Mouse (Mus musculus): Measurements from ENCODE around the gene Selenon. TPM values are rescaled to one million over a fixed set of nuclear protein-coding genes. Genes with fewer than 3 reads are reported as not detected.

Gene Selenon
- polyA plus RNA-seq, 1 experiment from 2014 or later = 11.5 TPM

DNA sequence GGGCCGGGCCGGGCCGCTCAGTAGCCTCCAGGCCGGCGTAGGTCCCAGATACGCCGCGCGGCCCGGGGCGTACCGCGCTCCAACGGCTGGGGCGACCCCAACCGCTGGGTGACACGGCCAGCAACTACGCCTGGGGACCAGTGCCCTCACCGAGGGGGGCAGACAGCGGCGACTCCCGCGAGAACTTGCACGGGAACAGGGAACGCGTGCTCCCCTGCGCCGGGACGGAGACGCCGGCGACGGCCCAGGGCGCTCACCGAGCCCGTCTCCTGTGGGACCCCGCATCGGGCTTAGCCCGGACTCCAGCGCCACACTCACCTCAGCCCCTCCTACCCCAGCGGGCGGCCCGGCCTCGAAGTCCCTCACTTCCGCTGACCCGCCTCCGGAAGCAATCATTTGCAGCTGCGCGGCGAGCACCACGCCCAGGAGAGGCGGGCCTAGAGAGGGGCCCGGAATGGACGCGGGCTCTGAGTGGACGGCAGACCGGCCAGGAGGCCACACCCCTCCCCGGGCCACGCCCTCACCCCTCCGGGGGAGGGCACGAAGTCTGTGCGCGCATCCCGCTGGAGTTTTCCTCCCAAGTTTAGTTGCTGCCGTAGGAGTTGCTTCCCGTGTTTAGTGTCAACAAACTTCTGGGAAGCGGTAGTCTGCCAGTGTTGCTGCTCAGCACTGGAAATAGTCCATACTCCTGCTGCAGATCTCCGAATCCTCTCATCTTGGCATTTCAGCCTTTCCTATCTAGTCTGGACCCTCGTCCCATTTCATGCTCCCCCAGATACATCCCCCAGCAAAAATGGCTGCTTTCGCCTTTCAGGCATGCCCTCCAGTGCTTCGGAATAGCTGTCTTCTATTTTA is 16.8 kb downstream of the Selenon start, which contains the start of gene Mtfr1l:
Gene Mtfr1l (minus strand): TSS at position 456 of the 855 bp plus-strand sequence.
- H3K27ac ChIP-seq = peak within 1 kb of the TSS; percentile 83
- WGBS = under 1% methylated on average over 68 of the region's 71 CpGs
- H3K36me3 ChIP-seq = peaks cover 40% of the 10 kb centered on the region
- H3K4me2 ChIP-seq (replicated peaks) = peak within 1 kb of the TSS; percentile 98
- H3K9ac ChIP-seq (replicated peaks) = peak within 1 kb of the TSS; percentile 91
- H3K4me3 ChIP-seq (replicated peaks) = peak within 1 kb of the TSS; percentile 96
- peaks cover 21% of the 10 kb centered on the region for H3K4me1 ChIP-seq (replicated peaks)
- H3K27me3 ChIP-seq = no peaks in the 10 kb centered on the region
- H3K9me3 ChIP-seq = no peaks in the 10 kb centered on the region
- peak; percentile 98 for ATAC-seq

DNA sequence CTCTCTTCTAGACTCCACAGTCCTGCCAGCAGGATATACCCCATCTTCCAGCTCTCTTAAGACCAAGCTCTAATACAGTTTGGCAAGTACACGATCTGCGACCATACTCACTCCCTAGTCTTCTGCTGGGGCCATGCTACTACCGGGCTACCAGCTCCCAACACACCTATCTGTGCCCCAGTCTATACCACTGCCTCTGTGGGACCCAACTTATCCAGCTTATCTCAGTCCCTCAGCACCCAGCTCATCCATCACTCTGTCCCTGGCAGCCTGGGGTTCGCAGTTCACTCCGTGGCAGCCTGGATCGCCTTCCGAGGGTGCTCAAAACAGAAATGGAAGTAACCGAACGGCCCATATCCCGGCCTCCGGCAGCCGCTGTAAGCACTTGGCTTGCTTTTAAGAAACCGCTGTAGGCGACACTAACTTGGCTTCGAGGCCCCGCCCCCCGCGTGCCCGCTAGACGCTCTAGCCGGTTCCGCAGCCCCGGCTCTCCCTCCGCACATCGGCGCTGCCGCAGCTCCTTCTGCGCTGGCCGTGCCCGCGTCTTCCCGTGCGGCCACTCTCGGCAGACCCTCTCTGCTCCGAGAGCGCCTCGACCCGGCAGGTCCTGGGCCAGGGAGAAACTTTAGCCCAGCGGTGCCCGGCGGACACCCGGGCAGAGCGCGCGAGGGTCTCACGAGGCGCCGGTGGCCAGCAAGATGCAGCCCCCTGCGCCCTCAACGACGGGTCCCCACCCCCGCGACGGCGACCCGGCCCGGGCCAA is 17.7 kb downstream of the Selenon start:
- no peaks in the 10 kb centered on the region for H3K27me3 ChIP-seq
- H3K9ac ChIP-seq (replicated peaks) = peak overlapping the region; percentile 91
- WGBS = 1% methylated on average over 47 of the region's 57 CpGs
- ATAC-seq = no peak
- H3K4me2 ChIP-seq (replicated peaks) = peak overlapping the region; percentile 98
- H3K4me3 ChIP-seq (replicated peaks) = peak overlapping the region; percentile 96
- peaks cover 40% of the 10 kb centered on the region for H3K36me3 ChIP-seq
- no peaks in the 10 kb centered on the region for H3K9me3 ChIP-seq
- peaks cover 21% of the 10 kb centered on the region for H3K4me1 ChIP-seq (replicated peaks)
- peak overlapping the region; percentile 83 for H3K27ac ChIP-seq

DNA sequence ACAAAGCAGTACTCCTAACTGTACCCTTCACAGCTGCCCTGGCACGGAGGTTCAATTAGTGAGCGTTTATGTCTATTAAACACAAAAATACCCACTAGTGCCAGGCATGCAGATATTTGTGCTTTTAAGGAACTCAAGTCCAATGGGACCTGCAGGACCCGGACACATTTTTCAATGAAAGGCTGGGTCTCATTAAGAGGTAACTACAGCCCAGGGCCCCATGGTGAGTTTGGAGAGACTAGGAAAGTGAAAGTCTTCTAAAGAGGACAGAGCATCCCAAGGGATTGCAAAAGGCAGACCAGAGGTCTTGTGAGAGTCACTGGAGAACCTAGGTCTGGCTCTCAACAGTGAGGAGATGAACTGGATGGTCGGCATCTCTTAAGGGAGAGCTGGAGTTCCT is 18.5 kb downstream of the Selenon start:
- Histone ChIP-seq H3K27me3 (no peaks in the 10 kb centered on the region), H3K4me1 (replicated peaks) (peaks cover 21% of the 10 kb centered on the region), H3K9ac (replicated peaks) (peak overlapping the region; percentile 91; the same call in 1 of the 2 replicates), H3K9me3 (no peaks in the 10 kb centered on the region), H3K4me3 (replicated peaks) (peak overlapping the region; percentile 96), H3K4me2 (replicated peaks) (peak overlapping the region; percentile 98), H3K36me3 (peaks cover 40% of the 10 kb centered on the region), H3K27ac (no peak overlapping the region)
- WGBS = 84% methylated on average over 4 of the region's 4 CpGs
- ATAC-seq = no peak

DNA sequence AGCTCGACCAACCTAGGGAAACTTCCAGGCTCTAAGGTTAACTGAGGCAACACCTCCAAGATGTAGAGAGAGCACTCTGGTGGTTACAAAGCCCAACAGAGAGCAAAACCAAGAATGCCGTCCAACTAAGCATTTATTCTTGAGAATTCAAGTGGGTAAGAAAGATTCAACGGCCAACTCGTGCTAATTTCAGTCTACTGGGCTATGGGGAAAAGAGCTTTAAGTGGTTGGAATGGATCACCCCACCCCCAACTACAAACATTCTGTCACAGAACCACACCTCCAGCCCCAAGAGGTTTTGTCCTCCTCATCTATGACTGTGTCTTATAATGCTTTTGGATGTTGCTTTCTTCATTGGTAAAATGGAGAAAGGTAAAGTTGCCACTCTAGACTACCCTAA is 19.0 kb downstream of the Selenon start:
- H3K9ac ChIP-seq (replicated peaks) = no peak overlapping the region
- no peak for ATAC-seq
- H3K36me3 ChIP-seq = peaks cover 40% of the 10 kb centered on the region
- H3K4me1 ChIP-seq (replicated peaks) = peaks cover 21% of the 10 kb centered on the region
- H3K4me2 ChIP-seq (replicated peaks) = no peak overlapping the region
- H3K27me3 ChIP-seq = no peaks in the 10 kb centered on the region
- no peak overlapping the region for H3K4me3 ChIP-seq (replicated peaks)
- 88% methylated on average over 4 of the region's 4 CpGs for WGBS
- no peak overlapping the region for H3K27ac ChIP-seq
- no peaks in the 10 kb centered on the region for H3K9me3 ChIP-seq

DNA sequence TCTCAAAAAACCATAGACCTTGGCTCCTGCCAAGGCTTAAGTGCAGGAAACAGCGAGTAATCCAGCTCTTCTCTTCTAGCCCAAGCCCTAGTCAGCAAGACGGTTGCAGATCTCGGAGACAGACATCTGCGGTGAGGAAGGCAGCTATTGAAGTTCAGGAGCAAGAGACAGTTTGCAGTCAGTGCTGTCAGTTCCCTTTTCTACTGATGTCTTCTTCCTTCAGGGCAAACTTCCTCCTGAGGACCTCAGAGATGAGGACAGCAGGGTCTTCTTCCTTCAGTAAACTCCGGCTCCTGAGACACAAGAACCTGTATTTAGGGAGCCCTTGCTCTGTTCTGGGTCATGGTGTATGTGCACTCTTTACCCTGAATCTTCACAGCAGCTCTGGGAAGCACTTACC is 25.7 kb downstream of the Selenon start:
- Histone ChIP-seq H3K4me2 (replicated peaks) (no peak overlapping the region), H3K9me3 (no peaks in the 10 kb centered on the region), H3K9ac (replicated peaks) (no peak overlapping the region), H3K27me3 (no peaks in the 10 kb centered on the region), H3K4me3 (replicated peaks) (no peak overlapping the region), H3K36me3 (peaks cover 85% of the 10 kb centered on the region), H3K27ac (peak overlapping the region; percentile 17; the same call in 1 of the 2 replicates), H3K4me1 (replicated peaks) (no peaks in the 10 kb centered on the region)
- WGBS = 67% methylated on average over 5 of the region's 5 CpGs
- ATAC-seq = no peak

DNA sequence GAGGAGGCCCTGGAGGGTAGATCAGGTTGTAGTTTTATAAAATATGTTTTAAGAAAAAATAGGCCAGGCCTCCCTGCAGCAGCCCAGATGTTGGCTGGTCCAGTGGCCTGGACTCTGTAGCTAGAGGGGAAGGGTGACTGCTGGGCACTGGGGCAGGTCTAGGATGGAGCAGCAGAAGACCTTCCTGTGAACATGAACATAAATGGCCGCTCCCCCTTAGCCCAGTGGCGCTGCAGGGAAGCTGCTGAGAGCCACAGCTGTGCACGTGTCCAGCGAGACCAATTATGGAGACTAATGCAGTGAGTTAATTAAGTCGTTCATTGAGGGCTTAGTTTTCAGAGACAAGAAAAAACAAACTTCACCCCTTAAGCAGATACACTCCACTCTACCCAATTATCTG is 26.2 kb downstream of the Selenon start:
- H3K4me3 ChIP-seq (replicated peaks) = no peak overlapping the region
- WGBS = 57% methylated on average over 5 of the region's 5 CpGs
- 0 out of 2 replicates have a peak, but pooled peaks have one; percentile 24 for ATAC-seq
- H3K36me3 ChIP-seq = peaks cover 82% of the 10 kb centered on the region
- H3K27ac ChIP-seq = no peak overlapping the region
- no peaks in the 10 kb centered on the region for H3K9me3 ChIP-seq
- H3K4me2 ChIP-seq (replicated peaks) = no peak overlapping the region
- no peaks in the 10 kb centered on the region for H3K27me3 ChIP-seq
- H3K4me1 ChIP-seq (replicated peaks) = no peaks in the 10 kb centered on the region
- H3K9ac ChIP-seq (replicated peaks) = no peak overlapping the region

DNA sequence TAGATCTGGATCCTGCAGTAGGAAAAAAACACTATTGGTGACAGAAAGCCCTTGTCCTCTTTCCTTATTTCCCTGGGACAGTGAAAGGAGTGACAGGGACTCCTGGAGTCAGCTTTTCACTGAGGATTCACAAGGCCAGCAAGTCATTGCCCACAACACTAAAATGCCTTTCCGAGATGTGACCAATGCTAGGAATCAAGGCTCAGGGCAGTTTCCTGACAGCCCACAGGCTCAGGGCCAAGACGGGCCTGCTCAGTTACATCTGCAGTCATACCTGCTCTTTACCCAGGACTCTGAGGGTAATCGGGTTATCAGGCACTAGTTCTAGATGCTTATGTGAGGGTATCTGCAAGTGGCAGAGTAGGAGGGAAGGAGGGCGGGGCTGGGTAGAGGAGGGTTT is 28.5 kb downstream of the Selenon start:
- WGBS = 93% methylated on average over 4 of the region's 4 CpGs
- Histone ChIP-seq H3K4me2 (replicated peaks) (no peak overlapping the region), H3K36me3 (peaks cover 58% of the 10 kb centered on the region), H3K27ac (no peak overlapping the region), H3K27me3 (no peaks in the 10 kb centered on the region), H3K4me3 (replicated peaks) (no peak overlapping the region), H3K4me1 (replicated peaks) (no peaks in the 10 kb centered on the region), H3K9ac (replicated peaks) (no peak overlapping the region), H3K9me3 (no peaks in the 10 kb centered on the region)
- no peak for ATAC-seq

DNA sequence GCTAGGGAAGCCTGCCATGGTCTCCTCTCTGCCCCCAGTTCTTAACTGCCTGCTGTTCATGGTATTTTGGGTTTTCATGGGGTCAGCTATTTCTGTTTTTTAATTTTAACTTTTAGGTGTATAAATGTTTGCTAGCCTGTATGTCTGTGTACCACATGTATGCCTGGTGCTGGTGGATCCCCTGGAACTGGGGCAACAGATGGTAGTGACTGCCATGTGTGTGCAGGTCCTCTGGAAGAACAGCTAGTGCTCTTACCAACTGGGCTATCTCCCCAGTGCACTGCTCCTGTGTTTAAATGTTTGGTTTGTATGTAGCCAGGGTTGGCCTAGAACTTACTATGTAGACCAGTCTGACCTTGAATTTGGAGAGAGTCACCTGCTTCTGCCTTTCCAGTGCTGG is 32.7 kb downstream of the Selenon start:
- H3K4me1 ChIP-seq (replicated peaks) = no peaks in the 10 kb centered on the region
- no peak for ATAC-seq
- no peak overlapping the region for H3K9ac ChIP-seq (replicated peaks)
- H3K36me3 ChIP-seq = peaks cover 19% of the 10 kb centered on the region
- no peak overlapping the region for H3K4me3 ChIP-seq (replicated peaks)
- H3K27ac ChIP-seq = no peak overlapping the region
- H3K9me3 ChIP-seq = no peaks in the 10 kb centered on the region
- H3K27me3 ChIP-seq = no peaks in the 10 kb centered on the region
- no peak overlapping the region for H3K4me2 ChIP-seq (replicated peaks)

DNA sequence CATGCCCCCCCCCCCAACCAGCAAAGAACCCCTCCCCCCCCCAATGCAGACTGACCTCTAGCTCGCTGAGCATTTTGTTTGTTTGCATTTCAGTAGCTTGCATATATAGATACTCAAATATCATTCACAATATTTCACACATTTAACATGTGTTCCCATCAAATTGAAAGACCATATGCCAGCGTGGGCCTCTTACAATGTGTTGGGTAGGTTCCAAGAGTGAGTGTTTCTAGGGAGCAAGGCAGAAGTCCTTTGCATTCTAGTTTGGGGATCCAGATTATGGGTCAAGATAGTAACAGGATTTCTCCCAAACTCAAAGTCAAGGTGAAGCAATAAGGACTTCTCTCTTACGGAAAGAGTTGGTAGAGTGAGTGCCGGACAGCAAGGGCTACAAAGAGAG is 33.4 kb downstream of the Selenon start:
- Histone ChIP-seq H3K4me3 (replicated peaks) (no peak overlapping the region), H3K9ac (replicated peaks) (no peak overlapping the region), H3K27me3 (no peaks in the 10 kb centered on the region), H3K4me1 (replicated peaks) (no peaks in the 10 kb centered on the region), H3K36me3 (0 out of 2 replicates have a peak, but pooled peaks cover 12% of the 10 kb centered on the region), H3K27ac (no peak overlapping the region), H3K4me2 (replicated peaks) (no peak overlapping the region), H3K9me3 (no peaks in the 10 kb centered on the region)
- 94% methylated on average over 4 of the region's 4 CpGs for WGBS
- ATAC-seq = no peak

DNA sequence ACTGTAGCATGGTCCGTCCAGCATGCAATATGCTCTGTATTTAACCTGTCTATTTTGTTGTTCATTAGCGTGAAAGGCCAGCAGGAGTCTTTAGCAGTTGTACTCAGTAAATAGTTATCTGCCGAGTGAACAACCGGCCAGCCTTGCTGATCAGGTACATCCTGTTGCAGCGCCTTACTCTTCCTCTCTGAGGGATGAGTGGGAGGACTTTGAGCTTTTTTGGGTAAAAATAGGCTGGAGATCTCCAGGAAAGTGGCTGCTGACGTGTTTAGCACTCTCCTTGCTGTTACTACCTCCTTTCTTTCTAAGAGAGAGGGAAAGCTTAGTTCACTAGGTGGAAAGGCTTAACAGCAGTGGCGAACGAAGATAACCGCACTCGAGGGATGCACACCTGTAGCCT is 34.2 kb downstream of the Selenon start:
- no peaks in the 10 kb centered on the region for H3K9me3 ChIP-seq
- peaks cover 1% of the 10 kb centered on the region for H3K4me1 ChIP-seq (replicated peaks)
- no peak for ATAC-seq
- 0 out of 2 replicates have a peak, but pooled peaks cover 6% of the 10 kb centered on the region for H3K36me3 ChIP-seq
- no peak overlapping the region for H3K9ac ChIP-seq (replicated peaks)
- H3K4me3 ChIP-seq (replicated peaks) = no peak overlapping the region
- no peaks in the 10 kb centered on the region for H3K27me3 ChIP-seq
- H3K27ac ChIP-seq = no peak overlapping the region
- H3K4me2 ChIP-seq (replicated peaks) = no peak overlapping the region
- WGBS = 90% methylated on average over 10 of the region's 10 CpGs

DNA sequence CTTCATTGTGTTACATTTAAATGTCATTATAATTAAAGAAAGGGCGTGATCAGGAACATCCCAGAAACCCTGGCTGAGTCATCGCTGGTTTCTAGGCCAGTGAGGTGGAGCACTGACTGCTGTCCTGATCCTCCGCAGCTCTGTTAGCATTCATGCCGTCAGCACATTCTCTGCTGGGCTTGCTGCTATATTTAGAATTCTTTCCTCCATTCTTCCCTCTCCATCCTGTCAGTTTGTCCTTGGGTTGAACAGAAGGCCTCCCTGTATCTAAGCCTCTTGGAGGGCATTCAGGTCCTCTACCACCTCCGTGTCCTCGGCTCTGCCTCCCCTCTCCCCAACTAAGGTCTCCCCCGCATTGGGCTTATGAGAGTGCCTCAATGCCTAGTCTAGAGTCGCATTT is 35.0 kb downstream of the Selenon start:
- Histone ChIP-seq H3K9me3 (no peaks in the 10 kb centered on the region), H3K36me3 (0 out of 2 replicates have a peak, but pooled peaks cover 6% of the 10 kb centered on the region), H3K27me3 (no peaks in the 10 kb centered on the region), H3K4me1 (replicated peaks) (peaks cover 5% of the 10 kb centered on the region), H3K27ac (no peak overlapping the region), H3K9ac (replicated peaks) (no peak overlapping the region), H3K4me3 (replicated peaks) (no peak overlapping the region), H3K4me2 (replicated peaks) (no peak overlapping the region)
- no peak for ATAC-seq
- 87% methylated on average over 8 of the region's 8 CpGs for WGBS

DNA sequence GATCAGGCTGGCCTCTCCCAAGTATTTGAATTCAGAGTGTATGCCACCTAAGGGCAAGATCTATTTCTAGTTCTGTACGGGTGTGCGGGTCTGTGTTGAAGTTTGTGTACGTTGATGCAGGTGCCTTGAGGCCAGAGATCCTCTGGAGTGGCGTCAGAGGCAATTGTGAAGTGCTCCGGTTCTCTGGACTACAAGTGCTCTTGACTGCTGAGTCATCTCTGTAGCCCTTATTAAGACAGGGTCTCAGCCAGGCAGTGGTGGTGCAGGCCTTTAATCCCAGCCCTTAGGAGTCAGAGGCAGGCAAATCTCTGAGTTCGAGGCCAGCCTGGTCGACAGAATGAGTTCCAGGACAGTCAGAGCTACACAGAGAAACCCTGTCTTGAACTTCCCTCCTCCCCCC is 36.4 kb downstream of the Selenon start:
- Histone ChIP-seq H3K9me3 (no peaks in the 10 kb centered on the region), H3K27me3 (no peaks in the 10 kb centered on the region), H3K36me3 (no peaks in the 10 kb centered on the region), H3K4me1 (replicated peaks) (peaks cover 16% of the 10 kb centered on the region), H3K27ac (no peak overlapping the region), H3K4me3 (replicated peaks) (no peak overlapping the region), H3K4me2 (replicated peaks) (no peak overlapping the region), H3K9ac (replicated peaks) (no peak overlapping the region)
- ATAC-seq = no peak
- WGBS = 82% methylated on average over 7 of the region's 7 CpGs
